Mouse (Mus musculus): ENCODE data around the gene Mcrip1. TPM values are rescaled to one million over a fixed set of nuclear protein-coding genes. Genes with fewer than 3 reads are reported as not detected.
"Not testable (repeated sequence)": the region's sequence is repeated elsewhere in the genome, so short reads cannot be mapped to it uniquely, and the experiment has no call there.

Mcrip1 gene
- polyA plus RNA-seq, 1 experiment from 2014 or later = 218 TPM

- Histone ChIP-seq H3K27me3 (ENCODE audit: insufficient read depth, low read length) (no peaks in the 10 kb centered on the region), H3K4me2 (ENCODE audit: low read length) (no peak overlapping the region), H3K27ac (no peak overlapping the region), H3K36me3 (ENCODE audit: insufficient read depth, low read length) (peaks cover 33% of the 10 kb centered on the region; the same call in 1 of the 2 replicates), H3K4me1 (replicated peaks; ENCODE audit: insufficient read depth, low read length) (peaks cover 12% of the 10 kb centered on the region), H3K9ac (ENCODE audit: low read depth, low read length) (no peak overlapping the region), H3K4me3 (replicated peaks; ENCODE audit: low read depth, low read length) (no peak overlapping the region), H3K9me3 (replicated peaks; ENCODE audit: low read length) (no peaks in the 10 kb centered on the region)
- no peak for ATAC-seq (replicated peaks; ENCODE audit: low FRiP score, low read depth)
- DNase-seq (ENCODE audit: low spot score) = no peak
- 100% methylated on average over 1 of the region's 1 CpGs for WGBS
- 0 out of 2 replicates have a peak, but pooled peaks have one; percentile 1 for TF ChIP-seq CTCF (IDR thresholded peaks at IDR 0.05; ENCODE audit: low read depth)
Measured at GRCm38 (mm10) chr11:120583937-120584336, 34.4 kb upstream of the Mcrip1 start.

GRCm38 (mm10) chr11:120582982-120583293 lies 33.4 kb upstream of the Mcrip1 start:
- not testable (repeated sequence) for H3K4me2 ChIP-seq (ENCODE audit: low read length); DNase-seq (ENCODE audit: low spot score); H3K27ac ChIP-seq; H3K9me3 ChIP-seq (replicated peaks; ENCODE audit: low read length); H3K9ac ChIP-seq (ENCODE audit: low read depth, low read length); H3K4me3 ChIP-seq (replicated peaks; ENCODE audit: low read depth, low read length); ATAC-seq (replicated peaks; ENCODE audit: low FRiP score, low read depth); H3K27me3 ChIP-seq (ENCODE audit: insufficient read depth, low read length)
- 87% methylated on average over 2 of the region's 2 CpGs for WGBS
- H3K4me1 ChIP-seq (replicated peaks; ENCODE audit: insufficient read depth, low read length) = peaks cover 12% of the 10 kb centered on the region
- H3K36me3 ChIP-seq (ENCODE audit: insufficient read depth, low read length) = peaks cover 35% of the 10 kb centered on the region

GRCm38 (mm10) chr11:120582268-120582981 lies 32.9 kb upstream of the Mcrip1 start:
- Histone ChIP-seq H3K9ac (ENCODE audit: low read depth, low read length) (peak overlapping the region; percentile 97; the same call in 1 of the 2 replicates), H3K4me2 (ENCODE audit: low read length) (peak overlapping the region; percentile 94), H3K27me3 (ENCODE audit: insufficient read depth, low read length) (no peaks in the 10 kb centered on the region), H3K36me3 (ENCODE audit: insufficient read depth, low read length) (peaks cover 37% of the 10 kb centered on the region), H3K9me3 (replicated peaks; ENCODE audit: low read length) (no peaks in the 10 kb centered on the region), H3K4me3 (replicated peaks; ENCODE audit: low read depth, low read length) (peak overlapping the region; percentile 91), H3K4me1 (replicated peaks; ENCODE audit: insufficient read depth, low read length) (peaks cover 12% of the 10 kb centered on the region), H3K27ac (peak overlapping the region; percentile 96)
- ATAC-seq (replicated peaks; ENCODE audit: low FRiP score, low read depth) (no peak), DNase-seq (ENCODE audit: low spot score) (peak; percentile 35)
- peak; percentile 61 for TF ChIP-seq CTCF (IDR thresholded peaks at IDR 0.05; ENCODE audit: low read depth)
- WGBS = 73% methylated on average over 8 of the region's 8 CpGs

- WGBS = 7% methylated on average over 68 of the region's 75 CpGs
- peaks cover 12% of the 10 kb centered on the region for H3K4me1 ChIP-seq (replicated peaks; ENCODE audit: insufficient read depth, low read length)
- H3K9me3 ChIP-seq (replicated peaks; ENCODE audit: low read length) = no peaks in the 10 kb centered on the region
- H3K27me3 ChIP-seq (ENCODE audit: insufficient read depth, low read length) = no peaks in the 10 kb centered on the region
- ATAC-seq (replicated peaks; ENCODE audit: low FRiP score, low read depth) (peak; percentile 18; the same call in 1 of the 2 replicates), DNase-seq (ENCODE audit: low spot score) (peak; percentile 86)
- H3K9ac ChIP-seq (ENCODE audit: low read depth, low read length) = peak within 1 kb of the TSS; percentile 97
- peaks cover 31% of the 10 kb centered on the region for H3K36me3 ChIP-seq (ENCODE audit: insufficient read depth, low read length)
- peak within 1 kb of the TSS; percentile 94 for H3K4me2 ChIP-seq (ENCODE audit: low read length)
- peak; percentile 51 for TF ChIP-seq CTCF (IDR thresholded peaks at IDR 0.05; ENCODE audit: low read depth)
- peak within 1 kb of the TSS; percentile 96 for H3K27ac ChIP-seq
- peak within 1 kb of the TSS; percentile 91 for H3K4me3 ChIP-seq (replicated peaks; ENCODE audit: low read depth, low read length)
Measured at GRCm38 (mm10) chr11:120581490-120582267, 32.2 kb upstream of the Mcrip1 start, which contains the start of gene Arhgdia. TSS of gene Arhgdia (minus strand) at chr11:120581624.

- Histone ChIP-seq H3K36me3 (ENCODE audit: insufficient read depth, low read length) (peaks cover 28% of the 10 kb centered on the region), H3K4me3 (replicated peaks; ENCODE audit: low read depth, low read length) (peak overlapping the region; percentile 91), H3K9ac (ENCODE audit: low read depth, low read length) (peak overlapping the region; percentile 97), H3K27me3 (ENCODE audit: insufficient read depth, low read length) (no peaks in the 10 kb centered on the region), H3K27ac (peak overlapping the region; percentile 96), H3K4me2 (ENCODE audit: low read length) (peak overlapping the region; percentile 94), H3K9me3 (replicated peaks; ENCODE audit: low read length) (no peaks in the 10 kb centered on the region), H3K4me1 (replicated peaks; ENCODE audit: insufficient read depth, low read length) (peaks cover 12% of the 10 kb centered on the region)
- DNase-seq (ENCODE audit: low spot score) (peak; percentile 24), ATAC-seq (replicated peaks; ENCODE audit: low FRiP score, low read depth) (peak; percentile 7; the same call in 1 of the 2 replicates)
- WGBS = under 1% methylated on average over 30 of the region's 44 CpGs
- TF ChIP-seq CTCF (IDR thresholded peaks at IDR 0.05; ENCODE audit: low read depth) = no peak
Measured at GRCm38 (mm10) chr11:120580871-120581331, 31.4 kb upstream of the Mcrip1 start.

DNA sequence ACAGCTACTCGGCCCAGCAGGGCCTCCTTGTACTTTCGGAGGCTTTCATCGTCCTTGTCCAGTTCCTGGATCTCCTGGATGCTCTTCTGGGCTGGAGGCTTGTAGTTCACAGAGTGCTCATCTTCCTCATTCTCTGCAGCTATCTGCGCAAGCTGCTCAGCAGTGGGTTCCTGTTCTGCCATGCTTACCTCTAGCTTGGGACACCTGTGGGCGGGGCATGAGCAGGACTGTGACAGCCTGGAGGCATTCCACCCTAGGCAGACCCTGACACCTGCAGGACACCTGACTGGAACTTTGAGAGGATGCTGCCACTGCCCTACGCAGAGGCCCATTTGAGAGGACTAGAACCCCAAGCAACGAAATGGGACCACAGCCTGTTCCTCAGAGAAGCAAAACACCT lies 30.7 kb upstream of the Mcrip1 start:
- peak overlapping the region; percentile 97 for H3K9ac ChIP-seq (ENCODE audit: low read depth, low read length)
- peak overlapping the region; percentile 96 for H3K27ac ChIP-seq
- peak overlapping the region; percentile 94 for H3K4me2 ChIP-seq (ENCODE audit: low read length)
- peaks cover 12% of the 10 kb centered on the region for H3K4me1 ChIP-seq (replicated peaks; ENCODE audit: insufficient read depth, low read length)
- no peak for DNase-seq (ENCODE audit: low spot score)
- no peak for ATAC-seq (replicated peaks; ENCODE audit: low FRiP score, low read depth)
- WGBS = 47% methylated on average over 7 of the region's 7 CpGs
- no peaks in the 10 kb centered on the region for H3K9me3 ChIP-seq (replicated peaks; ENCODE audit: low read length)
- no peaks in the 10 kb centered on the region for H3K27me3 ChIP-seq (ENCODE audit: insufficient read depth, low read length)
- peak overlapping the region; percentile 91 for H3K4me3 ChIP-seq (replicated peaks; ENCODE audit: low read depth, low read length)
- peaks cover 21% of the 10 kb centered on the region for H3K36me3 ChIP-seq (ENCODE audit: insufficient read depth, low read length)
- no peak for TF ChIP-seq CTCF (IDR thresholded peaks at IDR 0.05; ENCODE audit: low read depth)
